Comparison of ENCODE assay signal across 8 mouse cellular contexts in genomic region chr2:30414681-30415080, GRCm38 (mm10). TPM values are rescaled to one million over a fixed set of nuclear protein-coding genes. Genes with fewer than 3 reads are reported as not detected.
DNase-seq lines count a peak whose midpoint lies in the region; ATAC-seq and TF ChIP-seq lines count a peak whose summit lies in the region.

No protein-coding gene starts in this region.

- 52% methylated on average over 5 of the region's 5 CpGs for WGBS in lung, adult 2 months
- WGBS in embryonic facial prominence, embryonic 15.5 days: 47% methylated on average over 5 of the region's 5 CpGs
- 58% methylated on average over 5 of the region's 5 CpGs for WGBS in intestine, postnatal 0 days
- 42% methylated on average over 5 of the region's 5 CpGs for WGBS in neural tube, embryonic 14.5 days

- H3K9me3 ChIP-seq in embryonic facial prominence, embryonic 15.5 days (replicated peaks): no peaks in the 10 kb centered on the region
- H3K9me3 ChIP-seq in intestine, postnatal 0 days (ENCODE audit: control insufficient read depth): no peaks in the 10 kb centered on the region
- H3K9me3 ChIP-seq in neural tube, embryonic 14.5 days (ENCODE audit: control insufficient read depth, low read length): no peaks in the 10 kb centered on the region

- no peak overlapping the region for H3K9ac ChIP-seq in embryonic facial prominence, embryonic 15.5 days
- H3K9ac ChIP-seq in intestine, postnatal 0 days (ENCODE audit: low read depth, low read length): peak overlapping the region; percentile 91
- H3K9ac ChIP-seq in neural tube, embryonic 14.5 days (replicated peaks; ENCODE audit: low read depth, low read length): peak overlapping the region; percentile 89

- H3K36me3 ChIP-seq in embryonic facial prominence, embryonic 15.5 days: peaks cover 5% of the 10 kb centered on the region; the same call in 1 of the 2 replicates
- peaks cover 20% of the 10 kb centered on the region for H3K36me3 ChIP-seq in intestine, postnatal 0 days (ENCODE audit: control insufficient read depth, insufficient read depth)
- H3K36me3 ChIP-seq in neural tube, embryonic 14.5 days (ENCODE audit: control insufficient read depth, insufficient read depth, low read length): peaks cover 9% of the 10 kb centered on the region; the same call in 1 of the 2 replicates

- no peaks in the 10 kb centered on the region for H3K27me3 ChIP-seq in embryonic facial prominence, embryonic 15.5 days
- H3K27me3 ChIP-seq in intestine, postnatal 0 days (replicated peaks; ENCODE audit: control insufficient read depth, insufficient read depth, low read length): no peaks in the 10 kb centered on the region
- H3K27me3 ChIP-seq in neural tube, embryonic 14.5 days (ENCODE audit: control insufficient read depth, insufficient read depth, low read length): no peaks in the 10 kb centered on the region

- peak overlapping the region; percentile 82 for H3K4me2 ChIP-seq in embryonic facial prominence, embryonic 15.5 days (replicated peaks)
- H3K4me2 ChIP-seq in intestine, postnatal 0 days (replicated peaks; ENCODE audit: low read depth): peak overlapping the region; percentile 86
- H3K4me2 ChIP-seq in neural tube, embryonic 14.5 days (ENCODE audit: low read depth, low read length): peak overlapping the region; percentile 71

- no peak overlapping the region for H3K27ac ChIP-seq in embryonic facial prominence, embryonic 15.5 days (replicated peaks)
- peak overlapping the region; percentile 92; the same call in 1 of the 2 replicates for H3K27ac ChIP-seq in intestine, postnatal 0 days (ENCODE audit: low read depth, low read length)
- H3K27ac ChIP-seq in neural tube, embryonic 14.5 days (ENCODE audit: low read depth, low read length): no peak overlapping the region; the same call in 1 of the 2 replicates

- H3K4me1 ChIP-seq in lung, adult 2 months (ENCODE audit: control insufficient read depth, insufficient read depth, low read length): peaks cover 5% of the 10 kb centered on the region
- H3K4me1 ChIP-seq in embryonic facial prominence, embryonic 15.5 days: peaks cover 41% of the 10 kb centered on the region
- 0 out of 2 replicates have a peak, but pooled peaks cover 4% of the 10 kb centered on the region for H3K4me1 ChIP-seq in intestine, postnatal 0 days (replicated peaks; ENCODE audit: control insufficient read depth, insufficient read depth, low read length)
- H3K4me1 ChIP-seq in neural tube, embryonic 14.5 days (ENCODE audit: control insufficient read depth, insufficient read depth, low read length): peaks cover 27% of the 10 kb centered on the region

- no peak for TF ChIP-seq CTCF in lung, adult 2 months (IDR thresholded peaks at IDR 0.05; ENCODE audit: insufficient read depth, low read length)
- TF ChIP-seq CTCF in intestine, postnatal 0 days (IDR thresholded peaks at IDR 0.05; ENCODE audit: low read depth): no peak

- no peak for DNase-seq in lung, adult 2 months
- no peak for DNase-seq in lung, postnatal 4 days
- DNase-seq in layer of hippocampus, postnatal 10 days (ENCODE audit: low spot score in 2 of 2): no peak
- DNase-seq in spleen, postnatal 14 days (ENCODE audit: low spot score in 2 of 2): no peak
- no peak for DNase-seq in urinary bladder, postnatal 25 days (ENCODE audit: low spot score)

- no peak for ATAC-seq in embryonic facial prominence, embryonic 15.5 days (ENCODE audit: insufficient number of reproducible peaks, low FRiP score, low TSS enrichment, low read depth)
- 0 out of 2 replicates have a peak, but pooled peaks have one; percentile 1 for ATAC-seq in intestine, postnatal 0 days
- ATAC-seq in neural tube, embryonic 14.5 days (ENCODE audit: low read depth): no peak

- H3K4me3 ChIP-seq in lung, adult 2 months (replicated peaks; ENCODE audit: extremely low read depth, low read depth, low read length): peak overlapping the region; percentile 92
- H3K4me3 ChIP-seq in embryonic facial prominence, embryonic 15.5 days (replicated peaks): peak overlapping the region; percentile 89
- H3K4me3 ChIP-seq in intestine, postnatal 0 days (ENCODE audit: low read depth, low read length): peak overlapping the region; percentile 86
- peak overlapping the region; percentile 84 for H3K4me3 ChIP-seq in neural tube, embryonic 14.5 days (ENCODE audit: low read depth, low read length)

- TF ChIP-seq POLR2A in lung, adult 2 months (IDR thresholded peaks at IDR 0.05; ENCODE audit: borderline replicate concordance, extremely low read depth, low read depth, low read length): no peak

RNA-seq across cellular contexts. Expression of gene Crat, which starts 0.9 kb away (rescaled TPM):
- 89.2 and 103 TPM in 2 replicates for polyA plus RNA-seq in lung, adult 2 months (2012; rRNA removed)
- polyA plus RNA-seq in embryonic facial prominence, embryonic 15.5 days (2015; fragmentation: Nextera tagmentation; extraction: Ambion mirVana): 29.4 and 32.1 TPM in 2 replicates
- 46.1 and 46.4 TPM in 2 replicates for polyA plus RNA-seq in intestine, postnatal 0 days (2015; fragmentation: Nextera tagmentation; extraction: Ambion mirVana)
- 27.7 and 32.4 TPM in 2 replicates for polyA plus RNA-seq in neural tube, embryonic 14.5 days (2014; fragmentation: Nextera tagmentation; extraction: Ambion mirVana)
- total RNA-seq in layer of hippocampus, postnatal 10 days (2021): 10 to 100 TPM; 39.0 to 41.9 TPM

RNA-seq across cellular contexts. Expression of gene Ptpa, which starts 1.2 kb away (rescaled TPM):
- polyA plus RNA-seq in lung, adult 2 months (2012; rRNA removed): 131 and 136 TPM in 2 replicates
- 146 and 154 TPM in 2 replicates for polyA plus RNA-seq in embryonic facial prominence, embryonic 15.5 days (2015; fragmentation: Nextera tagmentation; extraction: Ambion mirVana)
- polyA plus RNA-seq in intestine, postnatal 0 days (2015; fragmentation: Nextera tagmentation; extraction: Ambion mirVana): 70.9 and 71.4 TPM in 2 replicates
- polyA plus RNA-seq in neural tube, embryonic 14.5 days (2014; fragmentation: Nextera tagmentation; extraction: Ambion mirVana): 65.8 and 70.7 TPM in 2 replicates
- total RNA-seq in layer of hippocampus, postnatal 10 days (2021): 100 to 1,000 TPM; 144 to 159 TPM

RNA-seq across cellular contexts. Expression of gene Dolpp1, which starts 22.6 kb away (rescaled TPM):
- 49.1 and 55.6 TPM in 2 replicates for polyA plus RNA-seq in lung, adult 2 months (2012; rRNA removed)
- polyA plus RNA-seq in embryonic facial prominence, embryonic 15.5 days (2015; fragmentation: Nextera tagmentation; extraction: Ambion mirVana): 34.6 and 34.7 TPM in 2 replicates
- polyA plus RNA-seq in intestine, postnatal 0 days (2015; fragmentation: Nextera tagmentation; extraction: Ambion mirVana): 39.5 and 41.5 TPM in 2 replicates
- 51.5 and 57.7 TPM in 2 replicates for polyA plus RNA-seq in neural tube, embryonic 14.5 days (2014; fragmentation: Nextera tagmentation; extraction: Ambion mirVana)
- total RNA-seq in layer of hippocampus, postnatal 10 days (2021): 10 to 100 TPM; 31.7 to 37.4 TPM

RNA-seq across cellular contexts. Expression of gene Miga2, which starts 50.6 kb away (rescaled TPM):
- 28.2 and 36.1 TPM in 2 replicates for polyA plus RNA-seq in lung, adult 2 months (2012; rRNA removed)
- polyA plus RNA-seq in embryonic facial prominence, embryonic 15.5 days (2015; fragmentation: Nextera tagmentation; extraction: Ambion mirVana): 21.8 and 22.9 TPM in 2 replicates
- 12.6 TPM in 2 replicates for polyA plus RNA-seq in intestine, postnatal 0 days (2015; fragmentation: Nextera tagmentation; extraction: Ambion mirVana)
- 28.9 and 30.9 TPM in 2 replicates for polyA plus RNA-seq in neural tube, embryonic 14.5 days (2014; fragmentation: Nextera tagmentation; extraction: Ambion mirVana)
- total RNA-seq in layer of hippocampus, postnatal 10 days (2021): 100 to 1,000 TPM; 101 to 112 TPM

RNA-seq across cellular contexts. Expression of gene Sh3glb2, which starts 55.5 kb away (rescaled TPM):
- 132 and 136 TPM in 2 replicates for polyA plus RNA-seq in lung, adult 2 months (2012; rRNA removed)
- polyA plus RNA-seq in embryonic facial prominence, embryonic 15.5 days (2015; fragmentation: Nextera tagmentation; extraction: Ambion mirVana): 106 and 114 TPM in 2 replicates
- 38.1 TPM in 2 replicates for polyA plus RNA-seq in intestine, postnatal 0 days (2015; fragmentation: Nextera tagmentation; extraction: Ambion mirVana)
- polyA plus RNA-seq in neural tube, embryonic 14.5 days (2014; fragmentation: Nextera tagmentation; extraction: Ambion mirVana): 132 and 145 TPM in 2 replicates
- total RNA-seq in layer of hippocampus, postnatal 10 days (2021): 100 to 1,000 TPM; 209 to 233 TPM
